Mouse (Mus musculus) adrenal gland, postnatal 10 days (tissue): ENCODE results near the gene C87414. TPM values are rescaled to one million over a fixed set of nuclear protein-coding genes. Genes with fewer than 3 reads are reported as not detected.
"Not testable (repeated sequence)": the region's sequence is repeated elsewhere in the genome, so short reads cannot be mapped to it uniquely, and the experiment has no call there.

ENCODE experiments used
- DNase-seq: peaks from one replicate; pipeline ENCODE4 v3.0.0; 2021; ENCODE audit warnings: mixed read lengths
- long read RNA-seq, 2 experiments: library from polyadenylated mRNA; stranded (forward); transcript quantifications; one replicate each; pipeline ENCODE4 v2.0.0; 2021
- total RNA-seq, 2 experiments: library from RNA; stranded (reverse); gene quantifications; 2 replicates each; pipeline ENCODE4 v1.2.3; 2021

The C87414 gene
- not detected for total RNA-seq
- long read RNA-seq, experiment 1: 0 reads
- long read RNA-seq, experiment 2: 0 reads

DNA sequence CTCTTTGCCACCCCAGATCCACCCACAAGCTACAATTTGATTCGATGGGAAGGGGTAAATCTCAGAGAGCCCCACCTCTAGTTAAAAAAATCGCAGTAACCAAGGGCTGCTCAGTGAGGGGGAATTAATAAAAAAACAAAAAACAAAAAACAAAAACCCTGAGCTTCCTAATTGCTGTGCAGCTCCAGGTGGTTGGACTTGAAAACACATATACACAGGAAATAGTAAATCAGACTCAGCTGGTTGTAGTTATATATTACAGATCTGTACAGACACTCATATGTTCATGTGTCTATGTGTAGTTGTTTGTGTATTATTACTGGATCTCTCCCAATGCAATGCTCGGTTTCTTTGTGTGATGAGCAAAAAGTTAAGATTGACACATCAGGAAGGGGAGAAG is at the start of gene C87414:
TSS of gene C87414 (minus strand) at position 101 of the 400 bp plus-strand sequence.
- not testable (repeated sequence) for DNase-seq

GRCm38 (mm10) chr5:93684661-93685060 is 13.3 kb upstream of the C87414 start:
- DNase-seq: peak; percentile 14

Other genes starting within 250 kb of the C87414 start
- gene Gm16427, start 131.4 kb downstream of the C87414 start, total RNA-seq: not detected
- not detected for gene Gm7792, start 172.2 kb upstream of the C87414 start, total RNA-seq